Mouse (Mus musculus): ENCODE data around the gene Serpini1. TPM values are rescaled to one million over a fixed set of nuclear protein-coding genes. Genes with fewer than 3 reads are reported as not detected.
"Not testable (repeated sequence)": the region's sequence is repeated elsewhere in the genome, so short reads cannot be mapped to it uniquely, and the experiment has no call there.

Gene Serpini1
- total and polyA plus RNA-seq, 2 experiments from 2014 or later = 112 to 117 TPM

DNA sequence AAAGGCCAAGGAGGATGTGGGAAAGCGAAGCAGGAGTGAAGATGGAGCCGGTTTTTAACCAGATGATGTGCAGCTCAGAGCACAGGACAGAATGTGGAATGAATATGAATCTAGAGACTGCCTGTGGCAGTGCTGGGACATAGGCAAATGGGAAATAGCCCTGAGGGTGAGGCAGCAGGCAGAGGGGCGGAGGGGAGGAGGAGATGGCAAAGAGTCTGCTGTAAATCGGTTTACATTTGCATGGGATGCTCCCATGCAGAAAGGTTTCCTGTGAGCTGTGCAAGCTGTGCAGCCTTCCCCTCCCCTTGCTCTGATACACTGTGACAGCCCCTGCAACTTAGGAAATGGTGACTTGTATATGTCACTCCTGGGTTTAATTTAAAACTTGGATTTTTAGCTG, 76.3 kb downstream of the Serpini1 start:
- ATAC-seq (no peak), DNase-seq (no peak)
- Histone ChIP-seq H3K4me2 (ENCODE audit: low read depth) (no peak overlapping the region), H3K27me3 (ENCODE audit: insufficient read depth, low read length) (no peaks in the 10 kb centered on the region), H3K9me3 (ENCODE audit: low read length) (no peaks in the 10 kb centered on the region), H3K4me3 (ENCODE audit: low read depth, low read length) (no peak overlapping the region), H3K27ac (ENCODE audit: low read depth, low read length) (no peak overlapping the region), H3K36me3 (ENCODE audit: insufficient read depth) (no peaks in the 10 kb centered on the region), H3K9ac (no peak overlapping the region), H3K4me1 (ENCODE audit: insufficient read depth) (no peaks in the 10 kb centered on the region)
- WGBS = 60% methylated on average over 4 of the region's 4 CpGs
- no peak for TF ChIP-seq CTCF (IDR thresholded peaks at IDR 0.05; ENCODE audit: low read depth)

DNA sequence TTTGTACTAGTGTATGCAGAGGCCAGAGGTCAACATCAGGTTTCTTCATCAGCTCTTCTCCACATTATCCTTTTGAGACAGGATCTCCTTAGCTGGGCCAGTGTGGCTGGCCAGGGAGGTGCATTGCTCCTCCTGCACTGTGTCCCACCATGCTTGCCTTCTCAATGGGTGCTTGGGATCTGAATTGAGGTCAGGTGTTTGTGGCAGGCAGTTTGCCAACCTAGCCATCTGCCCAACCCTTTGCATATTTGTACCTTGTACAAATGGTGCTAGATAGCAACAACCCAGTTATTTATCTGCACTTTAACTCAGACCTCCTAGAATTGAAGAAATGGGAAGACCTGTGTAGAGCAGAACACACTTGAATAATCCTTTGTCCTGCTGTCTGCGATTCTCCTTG, 78.3 kb downstream of the Serpini1 start:
- no peaks in the 10 kb centered on the region for H3K36me3 ChIP-seq (ENCODE audit: insufficient read depth)

DNA sequence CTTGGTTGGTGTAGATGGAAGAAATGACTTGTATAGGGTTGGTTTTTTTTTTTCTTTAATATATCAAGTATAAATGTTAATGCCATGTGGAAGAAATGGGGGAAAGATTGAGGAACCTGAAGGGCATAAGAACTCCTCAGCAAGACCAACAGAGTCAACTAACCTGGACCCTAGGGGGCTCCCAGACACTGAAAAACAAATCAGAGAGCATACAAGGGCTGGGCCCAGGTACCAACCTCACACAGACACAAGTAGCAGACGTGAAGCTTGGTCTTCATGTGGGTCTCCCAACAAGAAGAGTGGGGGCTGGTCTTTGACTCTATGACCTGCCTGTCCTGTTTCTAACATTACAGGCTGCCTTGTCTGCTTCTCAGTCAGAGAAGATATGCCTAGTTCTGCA, 82.2 kb downstream of the Serpini1 start:
- Histone ChIP-seq H3K9me3 (ENCODE audit: low read length) (no peaks in the 10 kb centered on the region), H3K27me3 (ENCODE audit: insufficient read depth, low read length) (no peaks in the 10 kb centered on the region), H3K36me3 (ENCODE audit: insufficient read depth) (no peaks in the 10 kb centered on the region), H3K27ac (ENCODE audit: low read depth, low read length) (no peak overlapping the region), H3K4me3 (ENCODE audit: low read depth, low read length) (no peak overlapping the region), H3K4me1 (ENCODE audit: insufficient read depth) (no peaks in the 10 kb centered on the region), H3K9ac (no peak overlapping the region), H3K4me2 (ENCODE audit: low read depth) (no peak overlapping the region)
- 80% methylated on average over 1 of the region's 1 CpGs for WGBS
- TF ChIP-seq CTCF (IDR thresholded peaks at IDR 0.05; ENCODE audit: low read depth) = no peak
- DNase-seq = no peak
- no peak for ATAC-seq

More for the DNA sequence above, 78.3 kb downstream of the Serpini1 start:
- ATAC-seq = no peak
- H3K4me2 ChIP-seq (ENCODE audit: low read depth) = no peak overlapping the region
- H3K4me3 ChIP-seq (ENCODE audit: low read depth, low read length) = no peak overlapping the region
- no peaks in the 10 kb centered on the region for H3K9me3 ChIP-seq (ENCODE audit: low read length)
- no peaks in the 10 kb centered on the region for H3K4me1 ChIP-seq (ENCODE audit: insufficient read depth)
- no peak overlapping the region for H3K9ac ChIP-seq
- no peak for DNase-seq
- no peak overlapping the region for H3K27ac ChIP-seq (ENCODE audit: low read depth, low read length)
- no peaks in the 10 kb centered on the region for H3K27me3 ChIP-seq (ENCODE audit: insufficient read depth, low read length)
- WGBS = 98% methylated on average over 1 of the region's 1 CpGs
- no peak for TF ChIP-seq CTCF (IDR thresholded peaks at IDR 0.05; ENCODE audit: low read depth)

DNA sequence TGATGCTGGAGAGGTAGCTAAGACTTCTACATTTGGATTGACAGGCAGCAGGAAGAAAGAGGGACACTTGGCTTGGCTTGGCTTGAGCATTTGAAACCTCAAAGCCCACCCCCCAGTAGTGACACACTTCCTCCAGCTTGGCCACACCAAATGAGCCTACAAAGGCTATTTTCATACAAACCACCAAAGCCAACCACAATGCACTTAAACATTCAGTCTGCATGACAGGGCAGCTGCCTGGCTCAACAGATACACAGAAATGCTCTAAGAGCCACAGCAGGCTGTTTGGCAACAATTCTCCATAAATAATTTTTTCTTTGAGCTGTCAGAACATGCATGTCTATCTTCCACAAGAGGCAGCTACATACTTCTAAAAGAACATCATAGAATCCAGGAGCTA, 90.2 kb downstream of the Serpini1 start:
- ATAC-seq (no peak), DNase-seq (no peak)
- TF ChIP-seq CTCF (IDR thresholded peaks at IDR 0.05; ENCODE audit: low read depth) = no peak
- H3K4me1 ChIP-seq (ENCODE audit: insufficient read depth) = no peaks in the 10 kb centered on the region
- no peaks in the 10 kb centered on the region for H3K9me3 ChIP-seq (ENCODE audit: low read length)
- H3K9ac ChIP-seq = no peak overlapping the region
- no peak overlapping the region for H3K4me2 ChIP-seq (ENCODE audit: low read depth)
- H3K4me3 ChIP-seq (ENCODE audit: low read depth, low read length) = no peak overlapping the region
- no peaks in the 10 kb centered on the region for H3K36me3 ChIP-seq (ENCODE audit: insufficient read depth)
- H3K27ac ChIP-seq (ENCODE audit: low read depth, low read length) = no peak overlapping the region
- H3K27me3 ChIP-seq (ENCODE audit: insufficient read depth, low read length) = no peaks in the 10 kb centered on the region

DNA sequence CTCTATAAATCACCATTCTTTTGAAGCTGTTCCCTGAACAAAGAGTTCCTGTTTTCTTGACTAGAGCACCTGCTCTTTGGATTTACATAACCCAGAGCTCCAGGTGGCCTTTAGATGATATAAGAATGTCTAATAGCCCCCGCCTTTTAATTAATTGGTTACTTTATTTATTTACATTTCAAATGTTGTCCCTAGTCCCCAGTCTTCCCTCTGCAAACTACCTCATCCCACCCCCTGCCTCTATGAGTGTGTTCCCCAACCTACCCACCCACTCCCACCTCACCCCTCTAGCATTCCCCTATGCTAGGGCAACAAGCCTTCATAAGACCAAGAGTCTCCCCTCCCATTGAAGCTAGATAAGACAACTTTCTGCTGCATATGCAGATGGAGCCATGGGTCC, 90.9 kb downstream of the Serpini1 start:
- no peak for ATAC-seq
- H3K9ac ChIP-seq = no peak overlapping the region
- no peak overlapping the region for H3K4me2 ChIP-seq (ENCODE audit: low read depth)
- no peaks in the 10 kb centered on the region for H3K9me3 ChIP-seq (ENCODE audit: low read length)
- H3K27ac ChIP-seq (ENCODE audit: low read depth, low read length) = no peak overlapping the region
- WGBS = 89% methylated on average over 1 of the region's 1 CpGs
- H3K36me3 ChIP-seq (ENCODE audit: insufficient read depth) = no peaks in the 10 kb centered on the region
- H3K27me3 ChIP-seq (ENCODE audit: insufficient read depth, low read length) = no peaks in the 10 kb centered on the region
- H3K4me3 ChIP-seq (ENCODE audit: low read depth, low read length) = no peak overlapping the region
- TF ChIP-seq CTCF (IDR thresholded peaks at IDR 0.05; ENCODE audit: low read depth) = no peak
- DNase-seq = no peak
- H3K4me1 ChIP-seq (ENCODE audit: insufficient read depth) = no peaks in the 10 kb centered on the region

DNA sequence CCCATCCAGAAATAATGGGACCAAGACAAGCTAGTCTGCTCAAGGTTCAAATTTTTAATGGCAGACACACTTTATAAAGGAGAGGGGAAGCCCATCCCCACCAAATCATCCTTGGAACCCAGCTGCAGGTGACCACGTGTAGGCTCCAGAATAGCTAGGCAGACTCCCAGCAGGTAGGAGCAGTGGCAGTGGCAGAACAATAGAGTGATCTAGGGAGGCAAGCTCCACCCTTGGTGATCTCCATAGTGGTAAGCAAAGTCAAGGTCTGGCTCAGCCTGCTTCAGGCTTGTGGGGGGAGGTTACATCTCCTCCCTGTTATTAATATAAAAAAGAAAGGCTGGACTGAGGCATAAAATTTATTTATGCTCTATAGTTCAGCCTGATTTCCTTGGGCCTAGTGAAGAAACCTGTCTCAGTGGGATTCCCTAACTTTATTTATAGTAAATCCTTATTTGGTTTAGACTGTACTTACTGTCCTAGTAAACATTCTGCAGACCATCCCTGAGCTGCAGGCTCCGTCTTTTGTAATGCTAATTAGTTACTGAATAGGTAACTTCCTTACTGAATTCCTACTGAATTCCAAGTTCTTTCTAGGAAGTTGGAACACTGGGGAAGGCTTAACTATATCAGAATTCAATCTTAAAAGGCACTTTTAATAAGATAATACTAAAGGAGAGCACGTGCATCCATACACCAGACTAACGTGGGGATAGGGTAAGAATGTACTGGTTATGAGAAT, 93.2 kb downstream of the Serpini1 start:
- H3K9me3 ChIP-seq (ENCODE audit: low read length); DNase-seq; H3K4me1 ChIP-seq (ENCODE audit: insufficient read depth); H3K27me3 ChIP-seq (ENCODE audit: insufficient read depth, low read length); H3K4me3 ChIP-seq (ENCODE audit: low read depth, low read length); H3K9ac ChIP-seq; H3K36me3 ChIP-seq (ENCODE audit: insufficient read depth); ATAC-seq; H3K27ac ChIP-seq (ENCODE audit: low read depth, low read length); H3K4me2 ChIP-seq (ENCODE audit: low read depth): not testable (repeated sequence)
- WGBS = 48% methylated on average over 4 of the region's 4 CpGs

DNA sequence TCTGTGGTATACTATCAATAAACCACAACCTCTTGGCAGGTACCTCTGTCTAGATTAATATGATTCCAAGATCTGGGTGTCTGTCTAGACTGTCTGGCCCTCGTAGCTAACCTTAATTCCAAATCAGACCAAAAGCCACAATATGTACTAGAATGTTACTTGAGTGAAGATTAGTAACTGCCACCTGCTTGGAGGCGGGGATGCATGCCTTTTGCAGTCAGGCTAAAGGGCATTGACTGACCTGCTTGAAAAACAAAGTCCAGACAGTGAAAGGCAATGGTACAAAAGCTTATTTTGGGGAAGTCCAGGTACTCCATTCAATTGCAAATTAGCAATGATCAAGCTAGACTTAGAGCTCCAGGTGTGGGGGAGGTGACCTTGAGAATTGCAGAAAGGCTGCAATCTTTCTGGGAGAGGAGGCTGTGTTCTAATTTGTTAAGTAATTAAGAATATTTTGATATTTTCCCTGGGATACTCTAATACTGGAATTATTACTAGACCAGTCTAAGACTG, 94.3 kb downstream of the Serpini1 start:
- H3K4me3 ChIP-seq (ENCODE audit: low read depth, low read length) = no peak overlapping the region
- ATAC-seq (no peak), DNase-seq (no peak)
- no peak overlapping the region for H3K9ac ChIP-seq
- no peak overlapping the region for H3K4me2 ChIP-seq (ENCODE audit: low read depth)
- 62% methylated on average over 2 of the region's 2 CpGs for WGBS
- no peaks in the 10 kb centered on the region for H3K36me3 ChIP-seq (ENCODE audit: insufficient read depth)
- no peak for TF ChIP-seq CTCF (IDR thresholded peaks at IDR 0.05; ENCODE audit: low read depth)
- no peak overlapping the region for H3K27ac ChIP-seq (ENCODE audit: low read depth, low read length)
- H3K27me3 ChIP-seq (ENCODE audit: insufficient read depth, low read length) = no peaks in the 10 kb centered on the region
- no peaks in the 10 kb centered on the region for H3K4me1 ChIP-seq (ENCODE audit: insufficient read depth)
- H3K9me3 ChIP-seq (ENCODE audit: low read length) = no peaks in the 10 kb centered on the region

DNA sequence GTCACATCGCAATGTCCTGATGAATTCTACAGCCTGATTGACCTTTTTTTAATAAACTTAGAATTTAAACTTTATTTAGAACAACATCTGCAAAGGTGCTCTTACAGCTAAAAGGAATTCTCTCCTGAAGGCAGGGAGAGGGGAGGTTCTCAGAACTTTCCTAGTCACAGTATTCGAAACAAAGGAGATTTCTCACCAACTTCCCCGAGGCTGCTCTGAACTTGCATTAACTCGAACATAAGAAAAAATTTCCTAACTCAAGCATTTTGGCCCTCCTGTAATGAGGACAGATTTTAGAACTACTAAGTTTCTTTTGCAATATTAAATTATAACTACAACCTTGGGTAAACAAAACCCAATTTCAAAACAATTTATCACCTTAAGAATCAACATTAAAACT, 96.6 kb downstream of the Serpini1 start:
- H3K4me3 ChIP-seq (ENCODE audit: low read depth, low read length); ATAC-seq; H3K27ac ChIP-seq (ENCODE audit: low read depth, low read length); H3K36me3 ChIP-seq (ENCODE audit: insufficient read depth); H3K9me3 ChIP-seq (ENCODE audit: low read length); H3K9ac ChIP-seq; H3K4me1 ChIP-seq (ENCODE audit: insufficient read depth); H3K27me3 ChIP-seq (ENCODE audit: insufficient read depth, low read length); H3K4me2 ChIP-seq (ENCODE audit: low read depth); DNase-seq: not testable (repeated sequence)
- WGBS = 71% methylated on average over 4 of the region's 4 CpGs
